Mouse (Mus musculus) urinary bladder, adult 2 months (tissue): ENCODE data around the gene Specc1l. TPM values are rescaled to one million over a fixed set of nuclear protein-coding genes. Genes with fewer than 3 reads are reported as not detected.

Experiments
- DNase-seq: peaks from one replicate; pipeline ENCODE4 v3.0.0; 2022; ENCODE audit warnings: low spot score
- polyA plus RNA-seq: library from polyadenylated mRNA; depleted of rRNA; stranded (reverse); fragments of >200 nt; gene quantifications from 2 replicates; pipeline ENCODE4 v1.2.3, GENCODE M21; 2012

Specc1l gene
- polyA plus RNA-seq, 1 experiment, result 23.5 TPM

- DNase-seq, result no peak
Measured at GRCm38 (mm10) chr10:75224154-75224553, 12.3 kb downstream of the Specc1l start.

- DNase-seq, result no peak
Measured at GRCm38 (mm10) chr10:75224630-75225029, 12.8 kb downstream of the Specc1l start.

GRCm38 (mm10) chr10:75227381-75227780, 15.5 kb downstream of the Specc1l start:
- no peak for DNase-seq

- no peak for DNase-seq
Measured at GRCm38 (mm10) chr10:75230572-75230971, 18.7 kb downstream of the Specc1l start.

GRCm38 (mm10) chr10:75231876-75232275, 20.0 kb downstream of the Specc1l start:
- DNase-seq, result no peak

- DNase-seq, result no peak
Measured at GRCm38 (mm10) chr10:75232612-75233155, 20.8 kb downstream of the Specc1l start.

GRCm38 (mm10) chr10:75233489-75233888, 21.6 kb downstream of the Specc1l start:
- no peak for DNase-seq

- DNase-seq, result no peak
Measured at GRCm38 (mm10) chr10:75235726-75236125, 23.9 kb downstream of the Specc1l start.

GRCm38 (mm10) chr10:75236156-75236555, 24.3 kb downstream of the Specc1l start:
- DNase-seq, result no peak

GRCm38 (mm10) chr10:75237166-75237565, 25.3 kb downstream of the Specc1l start:
- DNase-seq, result no peak

- DNase-seq, result no peak
Measured at GRCm38 (mm10) chr10:75240583-75241250, 28.8 kb downstream of the Specc1l start.

- no peak for DNase-seq
Measured at GRCm38 (mm10) chr10:75245806-75246205, 33.9 kb downstream of the Specc1l start.

- no peak for DNase-seq
Measured at GRCm38 (mm10) chr10:75246331-75246730, 34.5 kb downstream of the Specc1l start.

GRCm38 (mm10) chr10:75251011-75251410, 39.1 kb downstream of the Specc1l start:
- no peak for DNase-seq

- DNase-seq, result no peak
Measured at GRCm38 (mm10) chr10:75252301-75253022, 40.6 kb downstream of the Specc1l start.

GRCm38 (mm10) chr10:75255091-75255490, 43.2 kb downstream of the Specc1l start:
- DNase-seq, result no peak

- DNase-seq, result no peak
Measured at GRCm38 (mm10) chr10:75257401-75257800, 45.5 kb downstream of the Specc1l start.

GRCm38 (mm10) chr10:75258241-75258640, 46.4 kb downstream of the Specc1l start:
- no peak for DNase-seq

GRCm38 (mm10) chr10:75261268-75261667, 49.4 kb downstream of the Specc1l start:
- DNase-seq, result no peak

- no peak for DNase-seq
Measured at GRCm38 (mm10) chr10:75264993-75265555, 53.2 kb downstream of the Specc1l start.

- no peak for DNase-seq
Measured at GRCm38 (mm10) chr10:75273020-75273419, 61.1 kb downstream of the Specc1l start.

- no peak for DNase-seq
Measured at GRCm38 (mm10) chr10:75276427-75277013, 64.6 kb downstream of the Specc1l start.
